10 mouse cellular contexts compared by ENCODE assay signal in genomic region chr8:70395649-70396048, GRCm38 (mm10). TPM values are rescaled to one million over a fixed set of nuclear protein-coding genes. Genes with fewer than 3 reads are reported as not detected.
DNase-seq lines count a peak whose midpoint lies in the region; ATAC-seq and TF ChIP-seq lines count a peak whose summit lies in the region.
"Had no signal": no experiment of that assay in that cellular context is flagged by ENCODE, and none has a peak within 500 bp of the region (broad histone marks: within the 10 kb centered on the region; RNA-seq: fewer than 3 reads in every experiment).

No protein-coding gene starts in this region.

- H3K4me3 ChIP-seq in kidney, embryonic 15.5 days (replicated peaks): no peak overlapping the region
- H3K4me3 ChIP-seq in cerebellum, adult 2 months (replicated peaks; ENCODE audit: insufficient read depth, low read depth, low read length): no peak overlapping the region
- H3K4me3 ChIP-seq in heart, embryonic 16.5 days (ENCODE audit: low read length): no peak overlapping the region
- H3K4me3 ChIP-seq in liver, postnatal 0 days (ENCODE audit: low read depth, low read length): no peak overlapping the region
- H3K4me3 ChIP-seq: liver, embryonic 12.5 days had no signal

- no peaks in the 10 kb centered on the region for H3K27me3 ChIP-seq in kidney, embryonic 15.5 days
- H3K27me3 ChIP-seq in cerebellum, adult 2 months (ENCODE audit: control insufficient read depth, insufficient read depth, low read length): no peaks in the 10 kb centered on the region
- no peaks in the 10 kb centered on the region for H3K27me3 ChIP-seq in heart, embryonic 16.5 days (ENCODE audit: control insufficient read depth, insufficient read depth, low read length)
- H3K27me3 ChIP-seq in liver, postnatal 0 days (ENCODE audit: insufficient read depth, low read length): no peaks in the 10 kb centered on the region
- H3K27me3 ChIP-seq: liver, embryonic 12.5 days had no signal

- H3K9me3 ChIP-seq in kidney, embryonic 15.5 days (replicated peaks): no peaks in the 10 kb centered on the region
- no peaks in the 10 kb centered on the region for H3K9me3 ChIP-seq in heart, embryonic 16.5 days (replicated peaks; ENCODE audit: control insufficient read depth, low read length)
- no peaks in the 10 kb centered on the region for H3K9me3 ChIP-seq in liver, postnatal 0 days (ENCODE audit: low read length)
- H3K9me3 ChIP-seq: liver, embryonic 12.5 days had no signal

- no peak for TF ChIP-seq EP300 in liver, postnatal 0 days (IDR thresholded peaks at IDR 0.05; ENCODE audit: low read depth)

- no peak for TF ChIP-seq POLR2A in cerebellum, adult 2 months (IDR thresholded peaks at IDR 0.05; ENCODE audit: borderline replicate concordance, insufficient read depth, low read length)

- H3K27ac ChIP-seq in kidney, embryonic 15.5 days: no peak overlapping the region
- peak overlapping the region; percentile 94 for H3K27ac ChIP-seq in cerebellum, adult 2 months (ENCODE audit: insufficient read depth, low read length)
- H3K27ac ChIP-seq in heart, embryonic 16.5 days (ENCODE audit: low read length): no peak overlapping the region
- no peak overlapping the region for H3K27ac ChIP-seq in liver, postnatal 0 days (ENCODE audit: low read depth)
- H3K27ac ChIP-seq: liver, embryonic 12.5 days had no signal

- H3K4me2 ChIP-seq in kidney, embryonic 15.5 days: no peak overlapping the region
- no peak overlapping the region for H3K4me2 ChIP-seq in heart, embryonic 16.5 days (ENCODE audit: low read depth, low read length)
- H3K4me2 ChIP-seq in liver, postnatal 0 days (ENCODE audit: low read depth, low read length): no peak overlapping the region
- H3K4me2 ChIP-seq: liver, embryonic 12.5 days had no signal

- no peak overlapping the region for H3K9ac ChIP-seq in kidney, embryonic 15.5 days
- H3K9ac ChIP-seq in heart, embryonic 16.5 days (ENCODE audit: low read length): peak overlapping the region; percentile 41; the same call in 1 of the 2 replicates
- H3K9ac ChIP-seq in liver, postnatal 0 days (replicated peaks): no peak overlapping the region
- H3K9ac ChIP-seq: liver, embryonic 12.5 days had no signal

- TF ChIP-seq CTCF in cerebellum, adult 2 months (IDR thresholded peaks at IDR 0.05; ENCODE audit: borderline replicate concordance, insufficient read depth, low read depth, low read length): no peak
- TF ChIP-seq CTCF in liver, postnatal 0 days (IDR thresholded peaks at IDR 0.05; ENCODE audit: low read depth): no peak

- 82% methylated on average over 5 of the region's 5 CpGs for WGBS in kidney, embryonic 15.5 days
- WGBS in cerebellum, adult 2 months: 7% methylated on average over 5 of the region's 5 CpGs
- WGBS in heart, embryonic 16.5 days: 50% methylated on average over 5 of the region's 5 CpGs
- WGBS in liver, postnatal 0 days (ENCODE audit: insufficient replicate concordance): 86% methylated on average over 5 of the region's 5 CpGs

- H3K36me3 ChIP-seq in kidney, embryonic 15.5 days: peaks cover 28% of the 10 kb centered on the region
- no peaks in the 10 kb centered on the region for H3K36me3 ChIP-seq in heart, embryonic 16.5 days (ENCODE audit: control insufficient read depth, insufficient read depth)
- H3K36me3 ChIP-seq in liver, postnatal 0 days (replicated peaks; ENCODE audit: insufficient read depth, low read length): no peaks in the 10 kb centered on the region

- peak; percentile 37 for DNase-seq in kidney, postnatal 14 days
- peak; percentile 32 for DNase-seq in adipocyte (ENCODE audit: low spot score)
- peak; percentile 92 to 97 for DNase-seq in cerebellum, adult 2 months
- no peak for DNase-seq in thymus, postnatal 0 days (ENCODE audit: low spot score)
- DNase-seq in urinary bladder, postnatal 10 days (ENCODE audit: low spot score): no peak
- no peak for DNase-seq in liver, postnatal 0 days
- DNase-seq: right cerebral cortex, postnatal 25 days had no signal

- no peak for ATAC-seq in kidney, embryonic 15.5 days (replicated peaks; ENCODE audit: low FRiP score)
- no peak; the same call in 1 of the 2 replicates for ATAC-seq in heart, embryonic 16.5 days (replicated peaks; ENCODE audit: extremely low read depth, insufficient read depth, low FRiP score)
- ATAC-seq in liver, postnatal 0 days: no peak
- ATAC-seq: liver, embryonic 12.5 days had no signal

- no peaks in the 10 kb centered on the region for H3K4me1 ChIP-seq in kidney, embryonic 15.5 days
- H3K4me1 ChIP-seq in cerebellum, adult 2 months (ENCODE audit: control insufficient read depth, insufficient read depth, low read length): peaks cover 65% of the 10 kb centered on the region
- H3K4me1 ChIP-seq in heart, embryonic 16.5 days (ENCODE audit: control insufficient read depth, insufficient read depth, low read length): 0 out of 2 replicates have a peak, but pooled peaks cover 2% of the 10 kb centered on the region
- H3K4me1 ChIP-seq in liver, postnatal 0 days (ENCODE audit: insufficient read depth): no peaks in the 10 kb centered on the region
- H3K4me1 ChIP-seq: liver, embryonic 12.5 days had no signal

RNA-seq across cellular contexts. Expression of gene Comp, which starts 22.3 kb away (rescaled TPM):
- 0.40 and 1.5 TPM in 2 replicates for polyA plus RNA-seq in kidney, embryonic 15.5 days (2015; fragmentation: Nextera tagmentation; extraction: Ambion mirVana)
- polyA plus RNA-seq in cerebellum, adult 2 months (2012; rRNA removed): 2.2 and 3.1 TPM in 2 replicates
- 3.0 and 4.3 TPM in 2 replicates for polyA plus RNA-seq in heart, embryonic 16.5 days (2015; fragmentation: Nextera tagmentation; extraction: Ambion mirVana)
- 1.6 and 2.2 TPM in 2 replicates for polyA plus RNA-seq in thymus, postnatal 0 days (2015; fragmentation: Nextera tagmentation; extraction: Ambion mirVana)
- polyA plus RNA-seq in liver, postnatal 0 days (2015; fragmentation: Nextera tagmentation; extraction: Ambion mirVana): 3.0 and 4.0 TPM in 2 replicates

RNA-seq across cellular contexts. Expression of gene Upf1, which starts 42.6 kb away (rescaled TPM):
- 17.1 and 17.2 TPM in 2 replicates for polyA plus RNA-seq in kidney, embryonic 15.5 days (2015; fragmentation: Nextera tagmentation; extraction: Ambion mirVana)
- polyA plus RNA-seq in cerebellum, adult 2 months (2012; rRNA removed): 37.9 and 41.3 TPM in 2 replicates
- polyA plus RNA-seq in heart, embryonic 16.5 days (2015; fragmentation: Nextera tagmentation; extraction: Ambion mirVana): 7.9 and 9.7 TPM in 2 replicates
- 16.4 and 22.6 TPM in 2 replicates for polyA plus RNA-seq in thymus, postnatal 0 days (2015; fragmentation: Nextera tagmentation; extraction: Ambion mirVana)
- polyA plus RNA-seq in liver, postnatal 0 days (2015; fragmentation: Nextera tagmentation; extraction: Ambion mirVana): 6.7 and 7.1 TPM in 2 replicates

RNA-seq across cellular contexts. Expression of gene Crtc1, which starts 43.7 kb away (rescaled TPM):
- polyA plus RNA-seq in kidney, embryonic 15.5 days (2015; fragmentation: Nextera tagmentation; extraction: Ambion mirVana): 17.9 and 21.0 TPM in 2 replicates
- 90.2 and 105 TPM in 2 replicates for polyA plus RNA-seq in cerebellum, adult 2 months (2012; rRNA removed)
- polyA plus RNA-seq in heart, embryonic 16.5 days (2015; fragmentation: Nextera tagmentation; extraction: Ambion mirVana): 10.2 and 10.7 TPM in 2 replicates
- polyA plus RNA-seq in thymus, postnatal 0 days (2015; fragmentation: Nextera tagmentation; extraction: Ambion mirVana): 7.4 and 8.0 TPM in 2 replicates
- 2.6 and 2.7 TPM in 2 replicates for polyA plus RNA-seq in liver, postnatal 0 days (2015; fragmentation: Nextera tagmentation; extraction: Ambion mirVana)

Comparison
In these comparisons a context has a peak if more than half of its experiments do, and no peak if none do; other contexts are left out.
1. DNase-seq: peak in kidney, postnatal 14 days (single experiment), adipocyte (single experiment) and cerebellum, adult 2 months (2 of 2); none in thymus, postnatal 0 days (single experiment), urinary bladder, postnatal 10 days (single experiment) and liver, postnatal 0 days (single experiment).